Mouse (Mus musculus) common myeloid progenitor, adult 5-6 weeks (primary cell): Measurements from ENCODE around the gene Kcnn1. TPM values are rescaled to one million over a fixed set of nuclear protein-coding genes. Genes with fewer than 3 reads are reported as not detected.
"Not testable (repeated sequence)": the region's sequence is repeated elsewhere in the genome, so short reads cannot be mapped to it uniquely, and the experiment has no call there.

Experiments
- ATAC-seq: replicated peaks from 2 replicates; pipeline ENCODE4 v1.8.0; 2016; ENCODE audit warnings: low read depth, mild to moderate bottlenecking, moderate TSS enrichment, inconsistent platforms; ENCODE audit not compliant: poor library complexity, severe bottlenecking
- total RNA-seq: library from RNA; stranded (forward); fragments of 200-1000, 187-1606 nt; gene quantifications from 2 replicates; pipeline ENCODE4 v1.2.3, GENCODE M21; 2017

Gene Kcnn1
- total RNA-seq, result 0.18 and 1.3 TPM in 2 replicates

DNA sequence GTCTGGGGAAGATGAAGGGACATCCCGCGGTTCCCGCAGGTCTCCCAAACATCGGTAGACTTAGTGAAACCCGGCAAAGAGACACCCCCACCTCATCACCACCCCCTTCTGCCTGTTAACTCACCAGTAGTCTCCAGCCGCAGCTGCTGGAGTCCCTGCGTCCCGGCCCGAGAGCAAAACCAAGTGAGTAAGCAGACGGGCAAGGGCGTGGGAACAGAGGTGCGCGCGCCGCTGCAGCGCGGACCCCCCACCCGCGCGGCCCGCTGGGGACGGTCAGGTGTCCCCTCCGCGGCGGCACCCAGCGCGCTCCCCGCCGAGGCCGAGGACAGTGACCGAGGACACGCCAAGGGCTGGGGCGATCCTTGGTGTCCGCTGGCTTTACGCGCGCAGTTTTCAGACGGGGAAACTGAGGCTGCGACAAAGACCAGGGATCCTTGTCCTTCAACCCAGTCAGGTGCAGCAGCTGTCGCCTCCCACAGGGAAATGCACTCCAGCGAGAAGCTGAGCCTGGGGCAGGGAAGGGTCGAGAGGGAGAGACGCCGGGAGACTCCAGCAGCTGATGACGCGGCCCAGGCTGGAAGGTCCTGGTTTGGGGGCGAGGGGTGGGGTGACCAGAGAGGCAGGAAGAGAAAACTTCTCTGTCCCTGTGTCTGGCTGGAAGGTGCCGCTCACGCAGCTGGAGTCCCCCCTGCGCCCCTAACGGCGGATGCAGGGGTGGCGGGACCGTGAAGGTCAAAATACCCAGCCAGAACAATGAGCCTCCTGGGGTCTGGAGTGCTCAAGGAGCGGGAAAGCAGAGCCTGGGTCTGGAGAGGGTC lies at the start of gene Kcnn1:
Gene Kcnn1, minus strand, starts transcription at position 435 of the 818 bp plus-strand sequence.
- ATAC-seq, result 0 out of 2 replicates have a peak, but pooled peaks have one; percentile 19

DNA sequence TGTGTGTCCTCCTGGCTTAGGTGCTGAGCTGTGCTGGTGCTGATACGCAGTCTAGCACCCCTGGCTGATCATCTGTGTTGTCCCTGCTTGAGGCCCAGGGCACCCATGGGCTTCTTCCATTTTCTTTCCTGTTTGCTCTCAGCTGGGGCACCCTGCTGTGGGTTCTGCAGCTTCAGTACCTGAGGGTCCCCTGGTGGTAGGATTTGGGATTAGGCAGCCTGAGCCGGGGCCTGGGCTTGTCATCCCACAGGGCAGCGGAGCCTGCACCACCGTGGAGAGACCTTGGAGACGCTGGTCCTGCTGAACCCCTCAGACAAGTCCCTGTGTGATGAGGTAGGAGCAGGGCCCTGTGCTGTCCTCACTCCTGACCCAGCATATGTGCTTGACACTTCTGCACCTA lies 48.5 kb upstream of the Kcnn1 start:
- ATAC-seq, result peak; percentile 37

DNA sequence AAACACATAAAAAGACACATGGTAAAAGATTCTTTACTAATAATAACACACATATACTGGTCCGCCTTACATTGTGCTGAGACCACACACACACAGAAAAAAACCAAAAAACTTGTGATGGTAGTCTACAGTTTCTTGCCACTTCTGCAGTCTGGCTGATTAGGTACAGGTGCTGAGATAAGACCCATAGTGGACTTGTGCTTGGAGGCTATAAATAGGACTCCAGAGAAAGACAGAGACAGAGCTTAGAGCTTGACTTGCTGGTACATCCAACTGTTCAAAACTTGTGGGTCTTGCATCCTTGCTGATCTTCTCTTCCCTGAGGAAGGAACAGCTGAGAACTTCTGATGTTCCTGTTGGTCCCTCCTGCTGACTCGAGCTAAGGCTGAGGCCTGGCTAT lies 44.5 kb upstream of the Kcnn1 start:
- ATAC-seq, result no peak

DNA sequence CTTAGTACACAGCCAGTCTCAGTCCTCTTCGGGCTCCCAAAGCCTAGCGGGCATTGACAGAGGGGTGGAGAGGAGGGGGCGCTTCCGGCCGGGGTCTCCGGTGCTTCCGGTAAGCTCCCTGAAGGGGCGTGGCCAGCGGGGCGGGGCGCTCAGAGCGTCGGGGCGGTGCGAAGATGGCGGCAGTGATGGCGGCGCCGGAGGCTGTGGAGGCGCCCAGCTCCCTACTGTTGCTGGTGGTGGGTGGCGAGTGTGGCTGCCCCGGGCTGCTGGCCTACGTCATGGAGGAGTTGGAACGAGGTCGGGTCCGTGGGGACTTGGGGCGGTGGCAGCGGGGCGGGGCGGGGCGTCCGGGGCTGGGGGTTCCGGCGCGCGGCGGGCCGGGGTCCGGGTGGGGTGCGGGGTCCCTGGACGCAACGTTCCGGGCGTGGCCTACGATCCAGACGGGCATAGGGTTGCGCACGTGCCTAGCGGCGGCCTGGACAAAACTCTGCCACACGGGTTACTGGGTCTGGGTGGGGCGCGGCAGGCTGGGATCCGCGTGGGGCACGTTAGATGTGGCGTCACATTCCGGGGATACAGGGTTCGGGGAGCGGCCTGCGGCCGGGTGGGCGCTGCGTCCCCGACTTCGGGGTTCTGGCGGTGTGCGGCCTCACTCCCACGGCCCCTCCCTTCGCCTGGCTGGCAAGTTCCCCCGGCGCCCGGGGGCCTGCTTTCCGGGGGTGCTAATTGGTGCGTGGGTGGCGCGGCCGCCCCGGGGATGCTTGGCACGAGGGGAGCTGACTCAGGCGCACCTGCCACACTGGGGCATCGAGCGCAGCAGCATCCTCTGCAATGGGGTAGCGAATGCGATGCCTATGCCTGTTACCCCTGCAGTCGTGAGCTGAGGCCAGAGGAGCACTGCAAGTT lies 43.0 kb upstream of the Kcnn1 start, which contains the start of gene Map1s:
Gene Map1s, plus strand, starts transcription at position 102 of the 906 bp plus-strand sequence.
- peak; percentile 73 for ATAC-seq

DNA sequence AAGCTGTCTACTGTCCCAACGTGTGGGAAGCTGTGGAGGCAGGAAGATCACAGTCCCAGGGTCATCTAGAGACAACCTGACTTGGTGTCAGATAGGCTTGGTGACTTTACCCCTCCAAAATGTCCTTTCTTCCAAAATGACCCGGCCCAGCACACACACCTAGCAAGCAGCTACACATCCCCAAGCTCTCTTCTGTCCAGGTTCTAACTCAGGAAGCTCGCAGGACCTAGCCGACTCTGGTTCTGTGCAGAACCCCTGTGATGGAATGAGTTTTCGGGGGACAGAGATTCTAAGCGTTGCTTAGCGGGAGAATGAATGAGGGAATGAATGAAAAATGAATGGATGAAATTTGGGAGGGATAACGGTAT lies 42.4 kb upstream of the Kcnn1 start:
- ATAC-seq, result 0 out of 2 replicates have a peak, but pooled peaks have one; percentile 0

DNA sequence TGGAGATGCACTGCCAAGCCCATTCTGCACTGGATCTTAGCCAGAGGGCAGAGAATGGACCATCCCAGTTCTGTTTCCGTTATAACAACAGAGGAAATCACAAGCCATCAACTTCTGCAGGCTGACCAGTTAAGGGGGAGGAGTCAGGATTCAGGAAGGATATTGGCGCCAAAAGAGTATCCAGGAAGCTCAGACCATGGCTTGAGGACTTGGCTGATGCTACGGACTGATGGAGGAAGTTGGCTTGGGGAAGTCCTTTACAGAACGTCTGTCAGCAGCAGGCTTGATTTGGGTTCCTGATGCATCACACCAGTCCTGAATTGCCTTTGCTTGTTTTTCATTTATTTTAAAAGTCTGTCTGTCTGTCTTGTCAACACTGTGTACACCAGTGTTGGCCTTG lies 41.5 kb upstream of the Kcnn1 start:
- peak; percentile 64 for ATAC-seq

DNA sequence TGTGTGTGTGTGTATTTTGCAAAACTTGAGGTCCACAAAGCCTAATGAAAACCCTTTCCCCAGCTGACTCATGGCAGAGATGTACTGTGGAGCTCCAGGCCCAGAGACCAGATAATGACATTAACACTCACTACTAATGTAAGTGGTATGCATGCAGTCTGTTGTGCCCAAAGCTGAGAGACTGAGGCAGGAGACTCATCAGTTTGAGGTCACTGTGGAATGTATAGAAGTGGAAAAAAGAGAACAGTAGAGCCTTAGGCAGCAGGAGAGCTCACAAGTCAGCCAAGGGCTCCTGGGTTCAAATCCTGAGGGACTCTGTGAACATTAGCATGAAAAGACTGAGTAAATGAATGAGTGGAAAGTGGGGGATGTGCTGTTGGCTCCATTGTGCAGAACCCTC lies 40.5 kb upstream of the Kcnn1 start:
- ATAC-seq, result no peak

DNA sequence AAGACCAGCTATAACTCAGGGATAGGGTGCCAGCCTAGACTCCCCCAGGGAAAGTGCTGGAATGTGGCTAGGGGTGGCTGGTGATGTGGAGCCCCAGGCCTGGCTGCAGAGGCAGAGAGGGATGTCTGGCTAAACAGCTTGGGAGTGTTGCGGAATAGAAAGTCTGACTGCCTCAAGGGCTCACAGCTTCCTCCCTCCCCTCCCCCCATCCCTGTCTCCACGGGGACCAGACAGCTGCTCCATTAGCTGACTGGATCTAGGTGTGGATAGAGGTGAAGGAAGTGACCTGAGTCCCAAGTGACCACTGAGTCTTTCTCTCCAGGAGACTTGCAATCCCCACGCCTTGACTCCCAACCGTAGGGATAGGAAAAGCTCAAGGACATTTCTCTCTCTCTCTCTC lies 40.1 kb upstream of the Kcnn1 start:
- no peak for ATAC-seq

DNA sequence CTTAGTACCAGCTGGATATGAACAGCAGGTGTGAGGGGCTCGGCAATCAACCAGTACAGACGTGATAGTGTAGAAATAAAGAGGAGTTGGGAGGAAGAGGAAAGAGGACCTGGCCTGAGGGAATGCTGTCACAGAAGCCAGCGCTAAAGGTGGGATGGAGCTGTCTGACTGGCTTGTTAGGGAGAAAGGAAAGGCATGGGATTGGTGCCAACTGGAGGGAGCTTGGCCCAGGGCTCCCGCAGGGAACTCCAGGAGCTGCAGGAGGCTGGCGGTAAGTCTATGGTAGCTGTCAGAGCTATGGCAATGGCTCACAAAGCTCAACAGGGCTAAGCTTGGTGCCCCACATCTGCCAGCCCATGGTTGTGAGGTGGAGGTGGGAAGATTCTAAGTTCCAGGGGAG lies 39.2 kb upstream of the Kcnn1 start:
- no peak for ATAC-seq

DNA sequence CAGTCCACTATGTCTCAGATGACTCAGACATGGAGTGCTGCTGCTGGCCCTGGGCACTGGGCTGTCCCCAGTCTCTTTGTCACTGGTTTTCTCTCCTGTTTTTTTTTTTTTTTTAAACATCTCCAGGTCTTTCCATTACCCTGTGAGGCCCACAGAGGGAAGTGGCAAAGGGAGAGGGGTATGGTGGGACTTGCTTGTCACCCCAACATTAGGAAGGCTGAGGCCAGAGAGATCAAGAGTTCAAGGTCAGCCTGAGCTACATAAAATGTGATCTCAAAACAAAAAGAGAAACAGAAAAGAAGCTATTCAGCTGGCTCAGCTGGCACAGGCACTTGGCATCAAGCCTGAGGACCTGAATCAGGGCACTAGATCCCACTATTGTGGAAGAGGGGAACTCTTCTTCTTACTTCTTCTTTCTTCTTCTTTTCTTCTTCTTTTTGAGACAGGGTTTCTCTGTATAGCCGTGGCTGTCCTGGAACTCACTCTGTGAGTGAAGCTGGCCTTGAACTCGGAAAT lies 37.9 kb upstream of the Kcnn1 start:
- ATAC-seq, result no peak

DNA sequence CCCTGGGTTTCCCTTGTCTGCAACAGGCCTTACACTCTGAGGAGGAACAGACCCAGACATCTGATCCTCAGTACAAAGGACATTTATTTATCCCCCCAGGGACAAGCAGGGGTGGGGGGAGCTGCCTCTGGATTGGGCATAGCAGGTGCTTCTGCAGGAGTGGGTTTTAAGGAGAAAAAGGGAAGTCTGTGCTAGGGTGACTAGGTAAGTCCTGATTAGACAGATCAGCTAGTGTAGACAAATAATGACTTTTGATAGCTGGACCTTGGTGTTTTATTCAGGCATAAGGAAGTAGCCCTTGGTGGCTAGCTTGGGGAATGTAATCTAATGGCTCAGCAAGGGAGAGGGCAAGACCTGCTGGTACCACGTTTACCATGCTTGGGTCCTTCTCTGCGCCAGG lies 36.2 kb upstream of the Kcnn1 start:
- no peak for ATAC-seq

DNA sequence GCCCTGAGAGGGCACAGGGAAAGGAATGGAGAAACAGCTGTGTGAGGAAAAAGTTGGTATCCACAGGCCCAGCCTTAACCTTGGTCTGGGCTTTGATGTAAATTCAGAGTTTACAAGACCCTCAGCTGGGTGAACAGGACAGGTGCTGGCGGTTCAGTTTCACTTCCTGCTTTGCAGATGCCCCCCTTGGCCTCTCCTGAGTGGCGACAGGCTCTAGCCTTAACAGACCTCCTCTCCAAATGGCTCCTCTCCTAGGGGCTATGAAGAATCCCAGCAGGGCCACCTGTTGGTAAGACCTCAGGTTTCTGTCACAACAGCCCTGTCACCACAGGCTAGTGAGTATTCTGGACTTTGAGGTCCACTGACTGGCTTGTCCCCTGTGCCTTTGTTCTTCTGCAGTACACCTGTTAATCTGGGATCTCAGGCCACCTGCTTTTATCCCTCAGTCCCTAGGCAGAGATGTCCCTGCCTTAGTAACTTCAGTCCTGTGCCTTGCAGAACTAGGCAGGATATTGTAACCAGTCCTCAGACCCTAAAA lies 35.7 kb upstream of the Kcnn1 start:
- ATAC-seq, result no peak

DNA sequence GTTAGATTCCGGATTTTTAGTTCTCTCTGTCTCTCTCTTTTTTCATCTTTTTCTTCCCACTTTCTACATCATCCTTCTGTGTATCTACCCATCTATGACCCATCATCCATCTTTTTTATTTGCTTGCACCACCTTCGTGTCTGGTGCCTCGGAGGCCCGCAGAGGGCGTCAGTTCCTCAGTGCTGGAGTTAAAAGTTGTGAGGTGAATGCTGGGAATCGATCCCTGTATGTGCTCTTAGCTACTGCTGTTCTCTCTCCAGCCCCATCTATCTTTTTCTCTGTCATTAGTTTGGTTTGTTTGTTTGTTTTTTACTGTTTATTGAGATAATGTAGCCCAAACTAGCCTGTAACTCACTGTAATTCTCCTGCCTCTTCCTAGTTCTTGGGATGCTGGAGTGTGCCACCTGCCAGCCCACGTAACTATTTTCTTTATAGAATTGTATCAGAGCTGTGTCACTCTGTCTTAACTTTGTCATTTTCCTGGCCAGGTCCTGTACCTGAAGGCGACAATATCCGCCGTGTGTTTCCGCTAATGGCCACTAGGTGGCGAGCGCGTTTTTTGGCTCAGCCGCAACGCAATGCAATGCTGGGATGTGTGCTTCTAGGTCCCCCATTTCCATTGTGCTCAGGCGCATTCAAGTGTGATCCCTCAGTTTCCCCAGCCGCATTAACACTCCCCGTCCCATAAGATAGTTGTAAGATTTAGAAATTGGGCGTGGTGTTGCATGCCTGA lies 34.8 kb upstream of the Kcnn1 start:
- peak; percentile 52 for ATAC-seq

DNA sequence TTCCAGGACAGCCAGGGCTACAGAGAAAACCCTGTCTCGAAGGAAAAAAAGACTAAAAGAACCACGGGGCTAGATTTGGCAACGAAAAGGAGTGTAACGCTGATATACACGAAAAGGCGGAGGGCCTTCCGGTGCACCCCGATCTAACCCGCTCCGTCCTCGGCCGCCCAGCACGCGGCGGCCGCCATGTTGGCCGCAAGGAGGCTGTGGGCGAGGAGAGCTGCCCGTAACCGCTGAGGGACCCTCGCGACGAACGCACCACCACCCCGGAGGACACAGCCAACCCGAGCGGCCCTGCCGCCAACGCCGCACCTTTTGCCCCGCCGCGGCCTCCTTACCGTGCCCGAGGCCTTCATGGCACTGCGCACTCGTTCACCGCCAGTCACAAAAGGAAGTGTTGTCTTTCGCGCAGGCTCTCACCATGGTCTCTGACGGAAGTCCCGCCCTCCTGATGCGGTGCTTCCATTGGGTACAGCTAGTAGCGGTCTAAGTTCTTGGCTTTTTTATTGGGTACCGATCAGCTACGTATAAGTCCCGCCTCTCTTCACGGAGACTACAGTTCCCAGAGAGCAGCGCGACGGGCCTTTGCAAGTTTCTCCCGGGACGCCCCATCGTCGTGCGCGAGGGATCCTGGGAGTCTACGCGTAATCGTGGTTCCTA lies 34.1 kb upstream of the Kcnn1 start, which contains the start of gene Rpl18a:
Gene Rpl18a, minus strand, starts transcription at position 392 of the 660 bp plus-strand sequence.
- peak; percentile 84 for ATAC-seq

DNA sequence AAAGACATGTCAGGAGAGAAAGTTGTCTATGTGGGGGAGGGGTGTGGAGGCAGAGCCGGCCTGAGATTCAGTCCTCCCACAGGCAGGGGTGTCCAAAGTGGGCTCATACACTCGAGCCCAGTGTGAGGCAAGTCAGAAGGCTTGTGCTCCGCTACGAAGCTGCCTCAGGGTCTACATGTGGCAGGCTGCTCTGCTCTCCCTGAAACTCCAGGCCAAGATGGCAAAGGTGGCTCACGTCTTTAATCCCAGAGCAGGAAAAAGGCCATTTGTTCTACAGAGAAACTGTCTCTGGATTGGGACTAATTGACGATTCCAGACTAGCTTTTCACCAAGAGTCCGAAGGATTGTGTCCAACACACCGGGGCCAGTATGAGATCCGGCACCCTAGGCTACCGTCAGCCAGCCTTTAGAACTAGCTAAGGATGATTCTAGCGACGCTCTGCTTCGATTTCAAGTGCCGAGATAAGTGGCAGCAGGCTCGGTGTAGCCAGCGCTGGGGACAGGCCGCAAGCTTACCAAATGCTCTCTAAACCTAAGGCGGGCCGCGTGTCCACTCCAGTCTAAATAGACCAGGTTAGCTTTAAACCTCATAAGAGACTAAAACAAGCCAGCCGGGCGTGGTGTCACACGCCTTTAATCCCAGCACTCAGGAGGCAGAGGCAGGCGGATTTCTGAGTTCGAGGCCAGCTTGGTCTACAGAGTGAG lies 33.4 kb upstream of the Kcnn1 start:
- ATAC-seq, result no peak

DNA sequence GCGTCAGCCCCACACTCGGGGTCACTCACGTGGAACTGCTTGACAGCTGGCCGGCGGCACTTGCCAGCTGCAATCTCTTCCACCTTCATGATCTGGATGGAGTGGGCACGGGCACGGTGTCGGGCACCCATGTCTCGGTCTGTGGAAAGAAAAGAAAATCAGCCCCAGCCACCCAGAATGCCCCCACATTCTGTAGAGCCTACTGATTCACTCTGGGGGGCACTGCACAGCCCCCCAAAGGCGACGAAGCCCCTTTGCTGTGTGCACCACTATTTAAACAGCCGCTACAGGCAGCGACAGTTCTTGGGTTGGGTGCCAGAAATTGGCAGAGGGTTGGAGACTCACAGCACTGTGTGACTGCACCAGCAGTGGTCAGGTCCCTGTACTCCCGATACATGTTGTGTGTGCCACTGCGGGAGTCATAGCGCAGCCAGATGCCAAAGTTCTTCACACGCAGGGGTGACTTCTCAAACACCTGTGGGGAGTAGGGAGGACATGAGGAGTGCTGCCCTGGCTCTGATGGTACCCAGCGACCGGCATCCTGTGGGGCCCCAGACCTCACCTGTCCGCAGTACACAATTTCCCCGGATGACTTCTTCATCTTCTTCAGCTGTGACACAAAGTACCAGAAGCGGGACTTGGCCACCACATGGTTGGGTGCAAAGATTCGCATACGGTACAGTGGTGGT lies 32.7 kb upstream of the Kcnn1 start:
- not testable (repeated sequence) for ATAC-seq

DNA sequence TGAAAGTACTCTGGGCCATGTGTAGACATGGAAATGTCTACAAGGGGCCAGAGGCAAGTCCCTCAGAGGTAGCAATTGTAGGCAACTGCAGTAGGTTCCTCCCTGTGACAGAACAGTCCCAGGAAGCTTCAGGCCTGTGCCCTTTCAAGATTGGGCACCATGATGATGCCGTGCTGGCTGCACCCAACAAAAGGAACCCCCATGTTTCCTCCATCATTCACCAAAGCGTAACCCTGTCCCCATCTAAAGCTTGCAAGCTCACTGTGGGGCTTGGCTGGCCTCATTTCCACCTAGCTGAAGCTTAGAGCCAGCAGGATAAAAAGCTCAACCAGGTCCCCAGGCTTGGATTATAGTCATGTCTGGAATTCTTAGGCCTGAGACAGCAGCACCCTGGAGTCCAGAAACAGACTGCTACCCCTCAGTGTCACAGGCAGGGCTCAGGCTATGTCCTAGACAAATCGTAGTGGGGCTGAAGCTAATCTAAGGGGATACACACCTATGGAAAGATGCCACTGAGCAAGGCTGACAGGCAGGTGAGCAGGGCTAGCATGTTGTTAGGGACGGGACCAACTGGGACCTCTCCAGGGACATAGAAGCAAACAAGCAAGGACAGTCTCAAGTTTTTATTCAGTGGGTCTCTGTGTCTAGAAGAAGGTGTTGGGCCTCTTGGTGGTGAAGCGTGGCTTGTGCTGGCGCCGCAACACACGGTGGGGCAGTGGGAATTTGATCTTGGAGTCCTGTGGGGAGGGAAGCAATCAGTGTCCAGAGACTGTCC lies 31.9 kb upstream of the Kcnn1 start:
- no peak for ATAC-seq
